Mouse (Mus musculus): ENCODE measurements around the gene Eps8l1. TPM values are rescaled to one million over a fixed set of nuclear protein-coding genes. Genes with fewer than 3 reads are reported as not detected.

The Eps8l1 gene
- polyA plus RNA-seq, 1 experiment from 2014 or later: 1.7 TPM

DNA sequence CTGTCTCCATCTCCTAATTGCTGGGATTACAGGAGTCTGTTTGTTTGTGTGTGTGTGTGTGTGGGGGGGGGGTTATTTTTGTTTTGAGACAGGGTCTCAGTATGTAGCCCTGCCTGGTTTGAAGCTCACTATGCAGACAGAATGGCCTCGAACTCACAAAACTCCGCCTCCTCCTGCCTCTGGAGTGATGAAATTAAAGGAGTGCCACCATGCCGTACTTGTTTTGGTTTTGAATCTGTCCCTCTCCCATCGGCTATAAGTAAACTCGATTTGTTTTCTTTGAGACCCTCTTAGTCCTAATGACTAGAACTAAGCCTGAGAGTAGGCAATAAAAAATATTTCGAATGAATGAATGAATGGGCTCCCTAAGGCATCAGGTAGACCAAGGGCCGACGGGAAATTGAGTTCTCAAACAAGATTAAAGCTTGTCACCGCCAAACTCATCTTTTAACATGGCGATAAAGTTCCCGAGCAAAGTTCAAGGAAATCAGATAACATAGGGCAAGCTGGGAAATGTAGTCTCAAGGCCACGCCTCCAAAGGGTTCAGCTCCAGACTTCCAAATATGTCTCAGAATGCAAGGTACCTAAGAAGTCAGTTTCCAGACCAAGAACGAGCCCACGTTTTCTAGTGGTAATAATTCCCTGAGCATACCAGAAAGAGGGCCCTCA lies 42.1 kb downstream of the Eps8l1 start:
- peak overlapping the region; percentile 75 for H3K4me2 ChIP-seq (ENCODE audit: low read length)
- H3K9me3 ChIP-seq (ENCODE audit: control insufficient read depth, low read length): no peaks in the 10 kb centered on the region
- H3K36me3 ChIP-seq (ENCODE audit: control insufficient read depth, insufficient read depth, low read length): no peaks in the 10 kb centered on the region
- WGBS: 9% methylated on average over 14 of the region's 14 CpGs
- no peak for DNase-seq (ENCODE audit: low spot score)
- peaks cover 29% of the 10 kb centered on the region for H3K4me1 ChIP-seq (replicated peaks; ENCODE audit: control insufficient read depth, insufficient read depth, low read length)
- H3K27me3 ChIP-seq (replicated peaks; ENCODE audit: control insufficient read depth, insufficient read depth, low read length): no peaks in the 10 kb centered on the region
- H3K9ac ChIP-seq (ENCODE audit: low read length): peak overlapping the region; percentile 94; the same call in 1 of the 2 replicates
- H3K4me3 ChIP-seq (ENCODE audit: low read depth, low read length): peak overlapping the region; percentile 72
- H3K27ac ChIP-seq (ENCODE audit: low read depth): peak overlapping the region; percentile 86
- ATAC-seq (replicated peaks; ENCODE audit: low FRiP score, low TSS enrichment, low read depth): 0 out of 2 replicates have a peak, but pooled peaks have one; percentile 7

- Histone ChIP-seq H3K27me3 (replicated peaks; ENCODE audit: control insufficient read depth, insufficient read depth, low read length) (no peaks in the 10 kb centered on the region), H3K9me3 (ENCODE audit: control insufficient read depth, low read length) (no peaks in the 10 kb centered on the region), H3K27ac (ENCODE audit: low read depth) (0 out of 2 replicates have a peak overlapping the region, but pooled peaks have one; percentile 86), H3K36me3 (ENCODE audit: control insufficient read depth, insufficient read depth, low read length) (no peaks in the 10 kb centered on the region), H3K4me3 (ENCODE audit: low read depth, low read length) (0 out of 2 replicates have a peak overlapping the region, but pooled peaks have one; percentile 72), H3K9ac (ENCODE audit: low read length) (no peak overlapping the region), H3K4me1 (replicated peaks; ENCODE audit: control insufficient read depth, insufficient read depth, low read length) (peaks cover 24% of the 10 kb centered on the region), H3K4me2 (ENCODE audit: low read length) (no peak overlapping the region)
- DNase-seq (ENCODE audit: low spot score) (no peak), ATAC-seq (replicated peaks; ENCODE audit: low FRiP score, low TSS enrichment, low read depth) (no peak)
- 84% methylated on average over 4 of the region's 4 CpGs for WGBS
These were observed 42.6 kb downstream of the Eps8l1 start for GRCm38 (mm10) chr7:4503100-4503499.

- no peak overlapping the region for H3K9ac ChIP-seq (ENCODE audit: low read length)
- no peak for DNase-seq (ENCODE audit: low spot score)
- ATAC-seq (replicated peaks; ENCODE audit: low FRiP score, low TSS enrichment, low read depth): no peak
- H3K4me2 ChIP-seq (ENCODE audit: low read length): no peak overlapping the region
- H3K27me3 ChIP-seq (replicated peaks; ENCODE audit: control insufficient read depth, insufficient read depth, low read length): no peaks in the 10 kb centered on the region
- H3K27ac ChIP-seq (ENCODE audit: low read depth): no peak overlapping the region
- H3K9me3 ChIP-seq (ENCODE audit: control insufficient read depth, low read length): no peaks in the 10 kb centered on the region
- 84% methylated on average over 5 of the region's 5 CpGs for WGBS
- H3K4me1 ChIP-seq (replicated peaks; ENCODE audit: control insufficient read depth, insufficient read depth, low read length): peaks cover 17% of the 10 kb centered on the region
- H3K36me3 ChIP-seq (ENCODE audit: control insufficient read depth, insufficient read depth, low read length): no peaks in the 10 kb centered on the region
- H3K4me3 ChIP-seq (ENCODE audit: low read depth, low read length): no peak overlapping the region
These were observed 43.4 kb downstream of the Eps8l1 start for GRCm38 (mm10) chr7:4503858-4504257.

DNA sequence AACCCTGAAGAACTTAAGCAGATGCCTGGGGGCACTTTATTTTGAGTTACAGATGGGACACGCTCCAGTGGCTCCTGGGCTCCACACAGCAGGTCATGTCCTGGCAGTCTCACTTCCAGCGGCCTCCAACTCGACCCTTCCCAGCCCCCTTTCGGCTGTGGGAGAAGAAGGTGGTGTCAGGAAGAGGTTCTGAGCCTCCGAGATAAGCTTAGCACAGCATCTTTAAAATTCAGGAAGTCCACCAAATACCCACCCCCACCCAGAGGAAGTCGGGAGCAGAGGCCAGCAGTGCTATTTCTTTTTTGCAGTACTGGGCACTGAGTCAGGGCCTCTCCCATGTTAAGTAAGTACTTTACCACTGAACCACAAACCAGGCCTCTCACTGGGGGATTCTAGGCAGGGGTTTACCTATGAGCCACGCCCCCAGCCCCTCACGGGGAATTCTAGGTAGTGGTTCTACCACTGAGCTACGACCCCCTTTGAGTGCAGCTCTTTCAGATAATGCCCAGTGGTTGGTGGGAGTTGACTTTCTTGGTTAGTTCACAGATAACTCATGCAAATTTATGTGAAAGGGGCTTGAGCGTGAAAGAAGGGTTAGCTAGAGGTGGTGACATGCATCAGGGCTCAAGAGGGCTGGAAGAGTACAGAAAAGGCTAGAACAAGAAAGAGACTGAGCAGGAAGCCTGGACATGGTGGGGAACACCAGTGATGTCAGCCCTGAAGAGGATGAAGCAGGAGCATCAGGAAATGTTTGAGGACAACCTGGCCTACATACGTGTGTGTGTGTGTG lies 44.4 kb downstream of the Eps8l1 start:
- DNase-seq (ENCODE audit: low spot score) (no peak), ATAC-seq (replicated peaks; ENCODE audit: low FRiP score, low TSS enrichment, low read depth) (no peak)
- Histone ChIP-seq H3K9ac (ENCODE audit: low read length) (no peak overlapping the region), H3K27ac (ENCODE audit: low read depth) (no peak overlapping the region), H3K36me3 (ENCODE audit: control insufficient read depth, insufficient read depth, low read length) (no peaks in the 10 kb centered on the region), H3K4me3 (ENCODE audit: low read depth, low read length) (no peak overlapping the region), H3K4me2 (ENCODE audit: low read length) (no peak overlapping the region), H3K4me1 (replicated peaks; ENCODE audit: control insufficient read depth, insufficient read depth, low read length) (peaks cover 9% of the 10 kb centered on the region), H3K27me3 (replicated peaks; ENCODE audit: control insufficient read depth, insufficient read depth, low read length) (no peaks in the 10 kb centered on the region), H3K9me3 (ENCODE audit: control insufficient read depth, low read length) (no peaks in the 10 kb centered on the region)
- WGBS: 59% methylated on average over 11 of the region's 11 CpGs

DNA sequence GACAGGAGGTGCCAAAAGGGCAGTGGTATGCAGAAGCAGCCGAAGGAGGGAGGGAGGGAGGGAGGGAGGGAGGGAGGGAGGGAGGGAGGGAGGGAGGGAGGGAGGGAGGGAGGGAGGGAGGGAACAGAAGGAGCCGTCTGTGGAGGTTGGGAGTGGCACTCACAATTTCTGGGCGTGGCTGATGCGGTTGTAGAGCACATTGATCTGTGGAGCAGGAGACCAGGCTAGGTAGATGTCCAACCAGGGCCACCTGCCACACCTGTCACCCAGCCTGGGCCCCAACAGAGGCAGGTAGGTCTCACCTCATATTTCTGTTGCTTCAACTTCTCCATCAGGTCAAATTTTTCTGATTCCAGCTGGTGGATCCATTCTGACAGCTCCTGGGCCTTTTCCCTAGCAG lies 46.7 kb downstream of the Eps8l1 start:
- peaks cover 4% of the 10 kb centered on the region; the same call in 1 of the 2 replicates for H3K4me1 ChIP-seq (replicated peaks; ENCODE audit: control insufficient read depth, insufficient read depth, low read length)
- DNase-seq (ENCODE audit: low spot score) (no peak), ATAC-seq (replicated peaks; ENCODE audit: low FRiP score, low TSS enrichment, low read depth) (no peak)
- H3K9me3 ChIP-seq (ENCODE audit: control insufficient read depth, low read length): no peaks in the 10 kb centered on the region
- no peak overlapping the region for H3K9ac ChIP-seq (ENCODE audit: low read length)
- 60% methylated on average over 3 of the region's 4 CpGs for WGBS
- no peak overlapping the region for H3K4me3 ChIP-seq (ENCODE audit: low read depth, low read length)
- no peak overlapping the region for H3K4me2 ChIP-seq (ENCODE audit: low read length)
- H3K27ac ChIP-seq (ENCODE audit: low read depth): no peak overlapping the region
- H3K36me3 ChIP-seq (ENCODE audit: control insufficient read depth, insufficient read depth, low read length): no peaks in the 10 kb centered on the region
- H3K27me3 ChIP-seq (replicated peaks; ENCODE audit: control insufficient read depth, insufficient read depth, low read length): no peaks in the 10 kb centered on the region

GRCm38 (mm10) chr7:4508062-4508738 lies 47.7 kb downstream of the Eps8l1 start:
- Histone ChIP-seq H3K9me3 (ENCODE audit: control insufficient read depth, low read length) (no peaks in the 10 kb centered on the region), H3K9ac (ENCODE audit: low read length) (no peak overlapping the region), H3K4me2 (ENCODE audit: low read length) (no peak overlapping the region), H3K27me3 (replicated peaks; ENCODE audit: control insufficient read depth, insufficient read depth, low read length) (no peaks in the 10 kb centered on the region), H3K36me3 (ENCODE audit: control insufficient read depth, insufficient read depth, low read length) (no peaks in the 10 kb centered on the region), H3K27ac (ENCODE audit: low read depth) (no peak overlapping the region), H3K4me3 (ENCODE audit: low read depth, low read length) (no peak overlapping the region), H3K4me1 (replicated peaks; ENCODE audit: control insufficient read depth, insufficient read depth, low read length) (peaks cover 4% of the 10 kb centered on the region; the same call in 1 of the 2 replicates)
- no peak for DNase-seq (ENCODE audit: low spot score)
- no peak for ATAC-seq (replicated peaks; ENCODE audit: low FRiP score, low TSS enrichment, low read depth)
- 75% methylated on average over 13 of the region's 32 CpGs for WGBS

GRCm38 (mm10) chr7:4508739-4509116 lies 48.3 kb downstream of the Eps8l1 start:
- DNase-seq (ENCODE audit: low spot score) (no peak), ATAC-seq (replicated peaks; ENCODE audit: low FRiP score, low TSS enrichment, low read depth) (no peak)
- Histone ChIP-seq H3K4me1 (replicated peaks; ENCODE audit: control insufficient read depth, insufficient read depth, low read length) (peaks cover 5% of the 10 kb centered on the region; the same call in 1 of the 2 replicates), H3K27me3 (replicated peaks; ENCODE audit: control insufficient read depth, insufficient read depth, low read length) (no peaks in the 10 kb centered on the region), H3K4me2 (ENCODE audit: low read length) (no peak overlapping the region), H3K9me3 (ENCODE audit: control insufficient read depth, low read length) (no peaks in the 10 kb centered on the region), H3K27ac (ENCODE audit: low read depth) (no peak overlapping the region), H3K9ac (ENCODE audit: low read length) (no peak overlapping the region), H3K36me3 (ENCODE audit: control insufficient read depth, insufficient read depth, low read length) (no peaks in the 10 kb centered on the region), H3K4me3 (ENCODE audit: low read depth, low read length) (no peak overlapping the region)
- 94% methylated on average over 8 of the region's 8 CpGs for WGBS

DNA sequence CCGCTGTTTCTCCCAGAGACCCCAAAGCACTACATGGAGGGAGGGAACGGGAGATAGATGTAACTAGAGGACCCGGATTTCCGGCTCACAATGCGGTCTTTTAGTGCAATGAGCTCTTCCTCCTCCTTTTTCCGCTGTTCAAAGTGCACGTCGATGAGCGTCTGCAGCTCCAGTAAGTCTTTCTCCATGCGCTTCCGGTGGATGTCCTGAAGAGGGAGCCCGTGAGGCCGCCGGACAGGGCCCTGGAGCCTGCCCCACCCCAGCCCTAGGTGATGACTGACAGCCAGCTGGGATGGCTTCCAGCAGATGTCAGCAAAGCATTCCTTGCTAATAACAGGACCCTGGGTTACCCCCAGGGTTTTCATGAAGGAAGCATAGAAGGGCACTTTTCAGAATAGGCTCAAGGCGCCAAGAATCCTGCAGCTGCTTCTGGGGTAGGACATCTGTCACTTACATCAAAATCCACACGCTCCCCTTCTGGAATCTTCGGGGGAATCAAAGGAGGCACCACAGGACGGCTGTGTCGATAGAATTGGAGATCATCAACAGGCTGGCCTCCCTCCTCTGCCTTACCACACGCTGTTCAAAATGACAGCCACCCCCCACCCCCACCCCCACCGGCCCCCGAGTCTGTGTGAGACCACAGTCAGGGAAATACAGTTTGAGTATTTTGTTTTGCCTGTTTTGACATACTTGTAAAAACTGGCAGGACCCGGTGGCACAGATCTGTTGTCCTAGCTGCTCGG lies 49.6 kb downstream of the Eps8l1 start:
- Histone ChIP-seq H3K4me2 (ENCODE audit: low read length) (peak overlapping the region; percentile 28), H3K9ac (ENCODE audit: low read length) (no peak overlapping the region), H3K9me3 (ENCODE audit: control insufficient read depth, low read length) (no peaks in the 10 kb centered on the region), H3K27ac (ENCODE audit: low read depth) (no peak overlapping the region), H3K4me3 (ENCODE audit: low read depth, low read length) (no peak overlapping the region), H3K36me3 (ENCODE audit: control insufficient read depth, insufficient read depth, low read length) (no peaks in the 10 kb centered on the region), H3K27me3 (replicated peaks; ENCODE audit: control insufficient read depth, insufficient read depth, low read length) (no peaks in the 10 kb centered on the region), H3K4me1 (replicated peaks; ENCODE audit: control insufficient read depth, insufficient read depth, low read length) (peaks cover 13% of the 10 kb centered on the region; the same call in 1 of the 2 replicates)
- DNase-seq (ENCODE audit: low spot score) (peak; percentile 84), ATAC-seq (replicated peaks; ENCODE audit: low FRiP score, low TSS enrichment, low read depth) (peak; percentile 53)
- WGBS: 20% methylated on average over 24 of the region's 24 CpGs
